Mouse (Mus musculus) heart, postnatal 0 days (tissue): ENCODE measurements around the gene Cd5. TPM values are rescaled to one million over a fixed set of nuclear protein-coding genes. Genes with fewer than 3 reads are reported as not detected.

Source experiments
- ATAC-seq: fragments of 200-750 bp; cut with Nextera tagmentation; 2 replicates; pipeline ENCODE4 v1.8.0; 2017; ENCODE audit warnings: low read depth, moderate number of reproducible peaks, moderate library complexity; ENCODE audit not compliant: insufficient read depth
- DNase-seq: peaks from one replicate; pipeline ENCODE4 v3.0.0-alpha.2; 2016; ENCODE audit warnings: low spot score
- H3K27ac ChIP-seq: fragments of 300-500 bp; sonication (generic); 2 replicates; pipeline ENCODE4 v1.5.1; 2014; ENCODE audit warnings: low read depth, mild to moderate bottlenecking
- H3K27me3 ChIP-seq: fragments of 300-500 bp; sonication (generic); 2 replicates; pipeline ENCODE4 v1.6.1; 2014; ENCODE audit warnings: low read length, mixed read lengths; ENCODE audit not compliant: control insufficient read depth, insufficient read depth
- H3K36me3 ChIP-seq: fragments of 300-500 bp; sonication (generic); replicated peaks from 2 replicates; pipeline ENCODE4 v1.6.1; 2014; ENCODE audit warnings: low read length, mixed read lengths; ENCODE audit not compliant: control insufficient read depth, insufficient read depth
- H3K4me1 ChIP-seq: fragments of 300-500 bp; sonication (generic); 2 replicates; pipeline ENCODE4 v1.6.1; 2014; ENCODE audit warnings: antibody characterized with exemption; ENCODE audit not compliant: control insufficient read depth, insufficient read depth
- H3K4me2 ChIP-seq: fragments of 300-500 bp; sonication (generic); 2 replicates; pipeline ENCODE4 v1.6.1; 2014; ENCODE audit warnings: low read depth, mild to moderate bottlenecking, low read length, moderate library complexity
- H3K4me3 ChIP-seq: fragments of 300-500 bp; sonication (generic); 2 replicates; pipeline ENCODE4 v1.5.1; 2014; ENCODE audit warnings: low read depth, low read length
- H3K9ac ChIP-seq: fragments of 300-500 bp; sonication (generic); replicated peaks from 2 replicates; pipeline ENCODE4 v1.6.1; 2014; ENCODE audit warnings: low read depth, low read length, mixed read lengths
- H3K9me3 ChIP-seq: fragments of 300-500 bp; sonication (generic); replicated peaks from 2 replicates; pipeline ENCODE4 v1.6.1; 2016; ENCODE audit warnings: low read length; ENCODE audit not compliant: control insufficient read depth
- CTCF ChIP-seq: IDR thresholded peaks from 2 replicates; pipeline ENCODE4 v1.5.1; 2016; ENCODE audit warnings: antibody characterized with exemption, control low read depth, low read depth
- EP300 ChIP-seq: IDR thresholded peaks from 2 replicates; pipeline ENCODE4 v1.6.1; 2016; ENCODE audit warnings: antibody characterized with exemption, low read depth
- WGBS: fragments of 180-500 bp; shearing (Covaris S2); extraction: QIAGEN DNeasy Blood & Tissue Kit; methylation state at CpG from one replicate; pipeline ENCODE4 v1.1.7; 2014; 5-methylcytosine and 5-hydroxymethylcytosine counted together
- polyA plus RNA-seq: library from polyadenylated mRNA; unstranded; fragments of >200 nt; fragmentation: Nextera tagmentation; extraction: Ambion mirVana; gene quantifications from 2 replicates; pipeline ENCODE4 v1.2.1, GENCODE M21; 2015
- total RNA-seq: library from RNA; depleted of rRNA; stranded (reverse); fragments of >200 nt; gene quantifications from 2 replicates; pipeline ENCODE4 v1.2.3, GENCODE M21; 2014; ENCODE audit warnings: low replicate concordance; rRNA removed

Cd5 gene
- total RNA-seq (3.2 TPM in 1 of 2 replicates, not detected in the other), polyA plus RNA-seq (0.12 and 0.23 TPM in 2 replicates)

- 71% methylated on average over 4 of the region's 4 CpGs for WGBS
- H3K4me3 ChIP-seq: no peak within 1 kb of the TSS; the same call in 1 of the 2 replicates
Observed at GRCm38 (mm10) chr19:10738811-10739210, at the start of gene Cd5. Gene Cd5, minus strand, starts transcription at chr19:10739002.

GRCm38 (mm10) chr19:10788242-10788641 is 49.4 kb upstream of the Cd5 start:
- Histone ChIP-seq H3K4me3 (no peak overlapping the region), H3K27me3 (no peaks in the 10 kb centered on the region), H3K36me3 (no peaks in the 10 kb centered on the region), H3K9me3 (no peaks in the 10 kb centered on the region), H3K4me1 (peaks cover 21% of the 10 kb centered on the region), H3K4me2 (no peak overlapping the region), H3K9ac (no peak overlapping the region), H3K27ac (no peak overlapping the region)
- WGBS: 78% methylated on average over 9 of the region's 9 CpGs
- DNase-seq (no peak), ATAC-seq (no peak)
- no peak for TF ChIP-seq CTCF
- TF ChIP-seq EP300: no peak

More at GRCm38 (mm10) chr19:10738811-10739210, at the start of gene Cd5:
- no peak within 1 kb of the TSS; the same call in 1 of the 2 replicates for H3K9ac ChIP-seq
- H3K9me3 ChIP-seq: no peaks in the 10 kb centered on the region
- H3K36me3 ChIP-seq: no peaks in the 10 kb centered on the region
- no peak within 1 kb of the TSS; the same call in 1 of the 2 replicates for H3K4me2 ChIP-seq
- ATAC-seq (no peak), DNase-seq (no peak)
- no peak within 1 kb of the TSS; the same call in 1 of the 2 replicates for H3K27ac ChIP-seq
- TF ChIP-seq CTCF: no peak
- TF ChIP-seq EP300: no peak
- H3K27me3 ChIP-seq: no peaks in the 10 kb centered on the region
- H3K4me1 ChIP-seq: 0 out of 2 replicates have a peak, but pooled peaks cover 2% of the 10 kb centered on the region

- 64% methylated on average over 4 of the region's 4 CpGs for WGBS
- Histone ChIP-seq H3K27me3 (no peaks in the 10 kb centered on the region), H3K4me2 (no peak overlapping the region), H3K4me1 (peaks cover 29% of the 10 kb centered on the region), H3K4me3 (no peak overlapping the region), H3K27ac (no peak overlapping the region), H3K9ac (no peak overlapping the region; the same call in 1 of the 2 replicates), H3K9me3 (no peaks in the 10 kb centered on the region), H3K36me3 (no peaks in the 10 kb centered on the region)
- DNase-seq: no peak
- TF ChIP-seq EP300 (no peak), CTCF (no peak)
- ATAC-seq: no peak
Observed at GRCm38 (mm10) chr19:10787406-10787805, 48.6 kb upstream of the Cd5 start.

- Histone ChIP-seq H3K9ac (no peak overlapping the region; the same call in 1 of the 2 replicates), H3K4me3 (no peak overlapping the region), H3K4me1 (peaks cover 35% of the 10 kb centered on the region), H3K27me3 (no peaks in the 10 kb centered on the region), H3K36me3 (no peaks in the 10 kb centered on the region), H3K4me2 (no peak overlapping the region), H3K9me3 (no peaks in the 10 kb centered on the region), H3K27ac (no peak overlapping the region)
- 64% methylated on average over 6 of the region's 6 CpGs for WGBS
- TF ChIP-seq CTCF: no peak
- TF ChIP-seq EP300: no peak
- ATAC-seq (no peak), DNase-seq (no peak)
Observed at GRCm38 (mm10) chr19:10786753-10787152, 48.0 kb upstream of the Cd5 start.

- Histone ChIP-seq H3K4me2 (no peak overlapping the region), H3K36me3 (no peaks in the 10 kb centered on the region), H3K9ac (no peak overlapping the region), H3K9me3 (no peaks in the 10 kb centered on the region), H3K27ac (no peak overlapping the region), H3K27me3 (no peaks in the 10 kb centered on the region), H3K4me3 (no peak overlapping the region), H3K4me1 (peaks cover 50% of the 10 kb centered on the region)
- 82% methylated on average over 10 of the region's 10 CpGs for WGBS
- DNase-seq: no peak
- no peak for ATAC-seq
- TF ChIP-seq CTCF: no peak
- no peak for TF ChIP-seq EP300
Observed at GRCm38 (mm10) chr19:10784796-10785459, 46.1 kb upstream of the Cd5 start.

GRCm38 (mm10) chr19:10784061-10784460 is 45.3 kb upstream of the Cd5 start:
- WGBS: 51% methylated on average over 3 of the region's 3 CpGs
- DNase-seq (no peak), ATAC-seq (no peak)
- Histone ChIP-seq H3K9ac (no peak overlapping the region), H3K9me3 (no peaks in the 10 kb centered on the region), H3K4me2 (no peak overlapping the region; the same call in 1 of the 2 replicates), H3K36me3 (no peaks in the 10 kb centered on the region), H3K4me3 (no peak overlapping the region), H3K4me1 (peaks cover 50% of the 10 kb centered on the region), H3K27ac (no peak overlapping the region), H3K27me3 (no peaks in the 10 kb centered on the region)
- no peak for TF ChIP-seq EP300
- no peak for TF ChIP-seq CTCF
